8 mouse cellular contexts compared by ENCODE assay signal in genomic region chr3:34019540-34020381, GRCm38 (mm10). TPM values are rescaled to one million over a fixed set of nuclear protein-coding genes. Genes with fewer than 3 reads are reported as not detected.
A peak's percentile ranks its signal among the peaks of the same experiment; 100 is the strongest.
DNase-seq lines count a peak whose midpoint lies in the region; ATAC-seq and TF ChIP-seq lines count a peak whose summit lies in the region.

TSS of gene Fxr1 (plus strand) at chr3:34019943.

- H3K4me1 ChIP-seq in bone marrow macrophage, adult 2 months (ENCODE audit: control insufficient read depth, insufficient read depth, low read length) = peaks cover 9% of the 10 kb centered on the region
- H3K4me1 ChIP-seq in embryonic facial prominence, embryonic 15.5 days = 0 out of 2 replicates have a peak, but pooled peaks cover 8% of the 10 kb centered on the region
- peaks cover 5% of the 10 kb centered on the region for H3K4me1 ChIP-seq in limb, embryonic 12.5 days (replicated peaks)
- peaks cover 14% of the 10 kb centered on the region for H3K4me1 ChIP-seq in midbrain, embryonic 14.5 days (ENCODE audit: control insufficient read depth, insufficient read depth, low read length)

- TF ChIP-seq POLR2A in bone marrow macrophage, adult 2 months (IDR thresholded peaks at IDR 0.05; ENCODE audit: borderline replicate concordance, low read depth, low read length) = peak; percentile 64; the same call in 1 of the 2 replicates

- H3K4me3 ChIP-seq in bone marrow macrophage, adult 2 months (ENCODE audit: insufficient read depth, low read length) = peak within 1 kb of the TSS; percentile 96
- peak within 1 kb of the TSS; percentile 92 for H3K4me3 ChIP-seq in embryonic facial prominence, embryonic 15.5 days (replicated peaks)
- peak within 1 kb of the TSS; percentile 92 for H3K4me3 ChIP-seq in limb, embryonic 12.5 days (replicated peaks)
- H3K4me3 ChIP-seq in midbrain, embryonic 14.5 days (replicated peaks; ENCODE audit: low read depth, low read length) = peak within 1 kb of the TSS; percentile 96

- no peaks in the 10 kb centered on the region for H3K36me3 ChIP-seq in embryonic facial prominence, embryonic 15.5 days
- H3K36me3 ChIP-seq in limb, embryonic 12.5 days = no peaks in the 10 kb centered on the region
- H3K36me3 ChIP-seq in midbrain, embryonic 14.5 days (ENCODE audit: control insufficient read depth, insufficient read depth, low read length) = no peaks in the 10 kb centered on the region

- TF ChIP-seq CTCF in bone marrow macrophage, adult 2 months (IDR thresholded peaks at IDR 0.05; ENCODE audit: low read depth, low read length) = no peak

- no peaks in the 10 kb centered on the region for H3K27me3 ChIP-seq in embryonic facial prominence, embryonic 15.5 days
- no peaks in the 10 kb centered on the region for H3K27me3 ChIP-seq in limb, embryonic 12.5 days
- H3K27me3 ChIP-seq in midbrain, embryonic 14.5 days (ENCODE audit: control insufficient read depth, insufficient read depth, low read length) = no peaks in the 10 kb centered on the region

- H3K27ac ChIP-seq in bone marrow macrophage, adult 2 months (ENCODE audit: insufficient read depth, low read depth, low read length) = peak within 1 kb of the TSS; percentile 75
- H3K27ac ChIP-seq in embryonic facial prominence, embryonic 15.5 days (replicated peaks) = peak within 1 kb of the TSS; percentile 91
- peak within 1 kb of the TSS; percentile 96 for H3K27ac ChIP-seq in limb, embryonic 12.5 days
- H3K27ac ChIP-seq in midbrain, embryonic 14.5 days (replicated peaks; ENCODE audit: low read depth, low read length) = peak within 1 kb of the TSS; percentile 93

- ATAC-seq in embryonic facial prominence, embryonic 15.5 days (ENCODE audit: insufficient number of reproducible peaks, low FRiP score, low TSS enrichment, low read depth) = peak; percentile 96
- peak; percentile 97 for ATAC-seq in limb, embryonic 12.5 days (ENCODE audit: insufficient number of reproducible peaks, insufficient read depth, low FRiP score, low TSS enrichment, low read depth)
- peak; percentile 94 for ATAC-seq in midbrain, embryonic 14.5 days (ENCODE audit: low FRiP score, low TSS enrichment)

- H3K4me2 ChIP-seq in embryonic facial prominence, embryonic 15.5 days (replicated peaks) = peak within 1 kb of the TSS; percentile 72
- H3K4me2 ChIP-seq in limb, embryonic 12.5 days = peak within 1 kb of the TSS; percentile 67
- peak within 1 kb of the TSS; percentile 68 for H3K4me2 ChIP-seq in midbrain, embryonic 14.5 days (ENCODE audit: low read length)

- WGBS in embryonic facial prominence, embryonic 15.5 days = under 1% methylated on average over 67 of the region's 97 CpGs
- WGBS in limb, embryonic 12.5 days = under 1% methylated on average over 84 of the region's 97 CpGs
- WGBS in midbrain, embryonic 14.5 days = under 1% methylated on average over 67 of the region's 97 CpGs

- DNase-seq in 416B (ENCODE audit: low read depth) = peak; percentile 76
- DNase-seq in heart, adult 8-10 months (ENCODE audit: low spot score) = peak; percentile 86
- DNase-seq in kidney, adult 8-10 months = peak; percentile 82 to 85
- DNase-seq in midbrain, embryonic 14.5 days = peak; percentile 94
- peak; percentile 69 for DNase-seq in spleen, adult 12 weeks (ENCODE audit: low spot score)

- H3K9me3 ChIP-seq in embryonic facial prominence, embryonic 15.5 days (replicated peaks) = no peaks in the 10 kb centered on the region
- H3K9me3 ChIP-seq in limb, embryonic 12.5 days = no peaks in the 10 kb centered on the region
- no peaks in the 10 kb centered on the region for H3K9me3 ChIP-seq in midbrain, embryonic 14.5 days (ENCODE audit: control insufficient read depth, low read length)

- H3K9ac ChIP-seq in embryonic facial prominence, embryonic 15.5 days = peak within 1 kb of the TSS; percentile 99
- peak within 1 kb of the TSS; percentile 99 for H3K9ac ChIP-seq in limb, embryonic 12.5 days (replicated peaks)
- H3K9ac ChIP-seq in midbrain, embryonic 14.5 days (replicated peaks; ENCODE audit: low read length) = peak within 1 kb of the TSS; percentile 96

RNA-seq across cellular contexts. Expression of gene Fxr1, which starts in this region (rescaled TPM):
- 113 and 116 TPM in 2 replicates for polyA plus RNA-seq in bone marrow macrophage, adult 2 months (2012; ENCODE audit: insufficient read depth, insufficient read length, missing spikeins)
- polyA plus RNA-seq in embryonic facial prominence, embryonic 15.5 days (2015; fragmentation: Nextera tagmentation; extraction: Ambion mirVana) = 57.3 and 62.3 TPM in 2 replicates
- total RNA-seq in heart, adult 8-10 months (2022) = 100 to 1,000 TPM; 186 to 210 (median 200) TPM
- 66.7 and 69.6 TPM in 2 replicates for polyA plus RNA-seq in limb, embryonic 12.5 days (2016; fragmentation: Nextera tagmentation; extraction: Ambion mirVana)
- 39.8 and 44.3 TPM in 2 replicates for polyA plus RNA-seq in midbrain, embryonic 14.5 days (2014; fragmentation: Nextera tagmentation; extraction: Ambion mirVana)

Comparison
In these comparisons a context has a peak if more than half of its experiments do, and no peak if none do; other contexts are left out.
1. Peak in every context shown above with its lines: DNase-seq, ATAC-seq, H3K4me3 ChIP-seq and H3K27ac ChIP-seq.